ENCODE assay signal across 15 mouse cellular contexts in the genomic region with DNA sequence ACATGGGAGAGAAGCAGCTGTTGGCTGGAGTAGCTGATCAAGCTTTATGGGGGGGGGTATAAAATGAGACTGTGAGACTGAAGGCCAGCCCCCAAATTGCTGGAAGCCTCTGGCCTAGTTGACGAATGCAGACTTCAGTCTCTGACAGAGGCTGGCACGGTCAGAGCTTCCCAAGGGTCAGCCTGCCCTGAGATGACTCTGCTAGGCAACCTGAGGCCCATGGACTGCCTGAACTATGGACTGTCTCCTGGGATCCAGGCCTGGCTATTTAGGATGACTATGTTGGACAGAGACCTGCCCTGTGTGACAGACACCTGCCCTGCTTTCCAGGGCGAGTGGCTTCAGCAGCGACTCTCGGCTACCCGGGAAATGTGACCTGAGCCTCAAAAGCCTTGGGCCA.
DNase-seq lines count a peak whose midpoint lies in the region; ATAC-seq and TF ChIP-seq lines count a peak whose summit lies in the region.
"Had no signal": no experiment of that assay in that cellular context is flagged by ENCODE, and none has a peak within 500 bp of the region (broad histone marks: within the 10 kb centered on the region; RNA-seq: fewer than 3 reads in every experiment).

No protein-coding gene starts in this region.

- WGBS in kidney, embryonic 16.5 days, result 68% methylated on average over 6 of the region's 6 CpGs
- 59% methylated on average over 6 of the region's 6 CpGs for WGBS in hindbrain, embryonic 15.5 days
- WGBS in midbrain, postnatal 0 days, result 43% methylated on average over 6 of the region's 6 CpGs

- TF ChIP-seq CTCF in midbrain, postnatal 0 days (IDR thresholded peaks at IDR 0.05), result no peak

- peak; percentile 52 to 61 for DNase-seq in cerebellum, postnatal 25 days
- DNase-seq in cerebellum, postnatal 4 days (ENCODE audit: low spot score in 2 of 2), result no peak
- DNase-seq in kidney, postnatal 10 days, result no peak
- no peak for DNase-seq in midbrain, postnatal 0 days (ENCODE audit: low spot score)
- no peak for DNase-seq in spleen, postnatal 36 days (ENCODE audit: low spot score in 2 of 2)
- DNase-seq: adrenal gland, postnatal 14 days; gastrocnemius, postnatal 14 days; heart, adult 2 months; lung, postnatal 10 days had no signal

- H3K4me2 ChIP-seq in kidney, embryonic 16.5 days (replicated peaks; ENCODE audit: low read depth, low read length), result no peak overlapping the region
- no peak overlapping the region for H3K4me2 ChIP-seq in hindbrain, embryonic 15.5 days
- no peak overlapping the region for H3K4me2 ChIP-seq in midbrain, postnatal 0 days (ENCODE audit: low read depth, low read length, poor library complexity, severe bottlenecking)
- H3K4me2 ChIP-seq: embryonic facial prominence, embryonic 13.5 days; limb, embryonic 15.5 days had no signal

- no peak overlapping the region for H3K4me3 ChIP-seq in kidney, embryonic 16.5 days (ENCODE audit: low read length)
- no peak overlapping the region for H3K4me3 ChIP-seq in hindbrain, embryonic 15.5 days
- H3K4me3 ChIP-seq in midbrain, postnatal 0 days (ENCODE audit: low read depth, low read length), result no peak overlapping the region
- H3K4me3 ChIP-seq: embryonic facial prominence, embryonic 13.5 days; heart, adult 2 months; limb, embryonic 15.5 days; megakaryocyte, embryonic 14.5 days; myocyte had no signal

- no peak overlapping the region for H3K27ac ChIP-seq in kidney, embryonic 16.5 days (ENCODE audit: low read length)
- peak overlapping the region; percentile 61 for H3K27ac ChIP-seq in hindbrain, embryonic 15.5 days (replicated peaks)
- H3K27ac ChIP-seq in midbrain, postnatal 0 days (ENCODE audit: low read depth, low read length), result peak overlapping the region; percentile 70
- H3K27ac ChIP-seq: embryonic facial prominence, embryonic 13.5 days; heart, adult 2 months; limb, embryonic 15.5 days had no signal

- H3K36me3 ChIP-seq in kidney, embryonic 16.5 days (ENCODE audit: insufficient read depth, low read length), result no peaks in the 10 kb centered on the region
- peaks cover 10% of the 10 kb centered on the region; the same call in 1 of the 2 replicates for H3K36me3 ChIP-seq in hindbrain, embryonic 15.5 days
- H3K36me3 ChIP-seq in midbrain, postnatal 0 days (ENCODE audit: insufficient read depth, low read length), result 0 out of 2 replicates have a peak, but pooled peaks cover 2% of the 10 kb centered on the region
- H3K36me3 ChIP-seq: embryonic facial prominence, embryonic 13.5 days; limb, embryonic 15.5 days had no signal

- no peak overlapping the region for H3K9ac ChIP-seq in kidney, embryonic 16.5 days (replicated peaks; ENCODE audit: low read length)
- no peak overlapping the region for H3K9ac ChIP-seq in hindbrain, embryonic 15.5 days
- H3K9ac ChIP-seq in midbrain, postnatal 0 days (replicated peaks; ENCODE audit: low read length, poor library complexity, severe bottlenecking), result no peak overlapping the region; the same call in 1 of the 2 replicates
- H3K9ac ChIP-seq: embryonic facial prominence, embryonic 13.5 days; limb, embryonic 15.5 days had no signal

- H3K9me3 ChIP-seq in kidney, embryonic 16.5 days (ENCODE audit: low read length), result no peaks in the 10 kb centered on the region
- no peaks in the 10 kb centered on the region for H3K9me3 ChIP-seq in hindbrain, embryonic 15.5 days
- no peaks in the 10 kb centered on the region for H3K9me3 ChIP-seq in midbrain, postnatal 0 days (ENCODE audit: low read length)
- H3K9me3 ChIP-seq: embryonic facial prominence, embryonic 13.5 days; limb, embryonic 15.5 days; megakaryocyte, embryonic 14.5 days had no signal

- H3K4me1 ChIP-seq in kidney, embryonic 16.5 days (ENCODE audit: insufficient read depth, low read length), result no peaks in the 10 kb centered on the region
- peaks cover 21% of the 10 kb centered on the region for H3K4me1 ChIP-seq in hindbrain, embryonic 15.5 days (replicated peaks)
- H3K4me1 ChIP-seq in midbrain, postnatal 0 days (ENCODE audit: insufficient read depth, low read length), result peaks cover 14% of the 10 kb centered on the region
- H3K4me1 ChIP-seq: limb, embryonic 15.5 days had no signal

- no peaks in the 10 kb centered on the region for H3K27me3 ChIP-seq in kidney, embryonic 16.5 days (ENCODE audit: insufficient read depth, low read length)
- H3K27me3 ChIP-seq in hindbrain, embryonic 15.5 days, result no peaks in the 10 kb centered on the region
- no peaks in the 10 kb centered on the region for H3K27me3 ChIP-seq in midbrain, postnatal 0 days (ENCODE audit: insufficient read depth, low read length)
- H3K27me3 ChIP-seq: embryonic facial prominence, embryonic 13.5 days had no signal

- 0 out of 2 replicates have a peak, but pooled peaks have one; percentile 54 for ATAC-seq in kidney, embryonic 16.5 days (ENCODE audit: low FRiP score, low TSS enrichment)
- ATAC-seq in hindbrain, embryonic 15.5 days (ENCODE audit: low FRiP score, low read depth), result peak; percentile 55; the same call in 1 of the 2 replicates
- ATAC-seq in midbrain, postnatal 0 days (ENCODE audit: low FRiP score), result no peak

Comparison
In these comparisons a context has a peak if more than half of its experiments do, and no peak if none do; other contexts are left out.
1. DNase-seq: peak in cerebellum, postnatal 25 days (2 of 2); none in cerebellum, postnatal 4 days (0 of 2), kidney, postnatal 10 days (single experiment), midbrain, postnatal 0 days (single experiment) and spleen, postnatal 36 days (0 of 2).